10 mouse cellular contexts compared by ENCODE assay signal in genomic region chr3:129835388-129835934, GRCm38 (mm10). TPM values are rescaled to one million over a fixed set of nuclear protein-coding genes. Genes with fewer than 3 reads are reported as not detected.
DNase-seq lines count a peak whose midpoint lies in the region; ATAC-seq and TF ChIP-seq lines count a peak whose summit lies in the region.
"Had no signal": no experiment of that assay in that cellular context is flagged by ENCODE, and none has a peak within 500 bp of the region (broad histone marks: within the 10 kb centered on the region; RNA-seq: fewer than 3 reads in every experiment).

TSS of gene Cfi (plus strand) at chr3:129835884.

- no peaks in the 10 kb centered on the region for H3K9me3 ChIP-seq in kidney, embryonic 15.5 days (replicated peaks)
- H3K9me3 ChIP-seq in hindbrain, embryonic 13.5 days = no peaks in the 10 kb centered on the region
- H3K9me3 ChIP-seq in liver, embryonic 14.5 days (ENCODE audit: control insufficient read depth, low read length) = no peaks in the 10 kb centered on the region
- H3K9me3 ChIP-seq: G1E had no signal

- peaks cover 9% of the 10 kb centered on the region for H3K4me1 ChIP-seq in kidney, embryonic 15.5 days
- H3K4me1 ChIP-seq in hindbrain, embryonic 13.5 days (replicated peaks) = peaks cover 6% of the 10 kb centered on the region; the same call in 1 of the 2 replicates
- H3K4me1 ChIP-seq in liver, embryonic 14.5 days (replicated peaks; ENCODE audit: control insufficient read depth in 2 of 2, insufficient read depth in 2 of 2, low read length in 1 of 2) = peaks cover 0 to 7% of the 10 kb centered on the region in 2 experiments; a peak in 2 of 4 replicates

- no peak within 1 kb of the TSS for H3ac ChIP-seq in myocyte (ENCODE audit: control insufficient read depth, insufficient read length)

- no peak for DNase-seq in kidney, postnatal 10 days
- DNase-seq in liver, embryonic 14.5 days (ENCODE audit: low read depth in 3 of 3, low spot score in 3 of 3) = no peak
- no peak for DNase-seq in right cerebral cortex, adult 18-20 months
- no peak for DNase-seq in layer of hippocampus, postnatal 10 days (ENCODE audit: low spot score in 2 of 2)
- DNase-seq: gastrocnemius, postnatal 10 days; layer of hippocampus, adult 9-11 months had no signal

- H3K79me2 ChIP-seq in myocyte (ENCODE audit: control insufficient read depth, insufficient read depth) = peaks cover 4% of the 10 kb centered on the region

- no peak within 1 kb of the TSS for H3K9ac ChIP-seq in kidney, embryonic 15.5 days
- H3K9ac ChIP-seq in hindbrain, embryonic 13.5 days = peak within 1 kb of the TSS; percentile 19; the same call in 1 of the 2 replicates
- no peak within 1 kb of the TSS for H3K9ac ChIP-seq in liver, embryonic 14.5 days (replicated peaks)

- H3K4me3 ChIP-seq in kidney, embryonic 15.5 days (replicated peaks) = peak within 1 kb of the TSS; percentile 21
- H3K4me3 ChIP-seq in hindbrain, embryonic 13.5 days = no peak within 1 kb of the TSS
- H3K4me3 ChIP-seq in liver, embryonic 14.5 days (ENCODE audit: insufficient read depth in 1 of 2, low read depth in 2 of 2, low read length in 2 of 2) = peak within 1 kb of the TSS in 1 of 2 experiments; percentile 27; a peak in 2 of 4 replicates
- H3K4me3 ChIP-seq in myocyte = no peak within 1 kb of the TSS

- peak within 1 kb of the TSS; percentile 92 for H3K27ac ChIP-seq in kidney, embryonic 15.5 days
- no peak within 1 kb of the TSS; the same call in 1 of the 2 replicates for H3K27ac ChIP-seq in hindbrain, embryonic 13.5 days
- no peak within 1 kb of the TSS for H3K27ac ChIP-seq in liver, embryonic 14.5 days

- WGBS in kidney, embryonic 15.5 days = 41% methylated on average over 6 of the region's 6 CpGs
- WGBS in hindbrain, embryonic 13.5 days = 71% methylated on average over 6 of the region's 6 CpGs
- WGBS in liver, embryonic 14.5 days (ENCODE audit: insufficient replicate concordance) = 44% methylated on average over 6 of the region's 6 CpGs

- TF ChIP-seq CTCF in liver, embryonic 14.5 days (IDR thresholded peaks at IDR 0.05; ENCODE audit: low read depth) = no peak

- TF ChIP-seq EP300 in liver, embryonic 14.5 days (IDR thresholded peaks at IDR 0.05; ENCODE audit: low read depth) = no peak

- ATAC-seq in kidney, embryonic 15.5 days (replicated peaks; ENCODE audit: low FRiP score) = 0 out of 2 replicates have a peak, but pooled peaks have one; percentile 9
- ATAC-seq in hindbrain, embryonic 13.5 days (ENCODE audit: low FRiP score) = no peak
- no peak for ATAC-seq in liver, embryonic 14.5 days (ENCODE audit: insufficient read depth)

- H3K36me3 ChIP-seq in kidney, embryonic 15.5 days = no peaks in the 10 kb centered on the region
- no peaks in the 10 kb centered on the region for H3K36me3 ChIP-seq in hindbrain, embryonic 13.5 days
- H3K36me3 ChIP-seq in liver, embryonic 14.5 days (replicated peaks; ENCODE audit: control insufficient read depth, insufficient read depth, low read depth) = no peaks in the 10 kb centered on the region
- no peaks in the 10 kb centered on the region for H3K36me3 ChIP-seq in myocyte (ENCODE audit: control insufficient read depth, insufficient read depth)
- H3K36me3 ChIP-seq: G1E had no signal

- H3K27me3 ChIP-seq in kidney, embryonic 15.5 days = 0 out of 2 replicates have a peak, but pooled peaks cover 3% of the 10 kb centered on the region
- 0 out of 2 replicates have a peak, but pooled peaks cover 2% of the 10 kb centered on the region for H3K27me3 ChIP-seq in hindbrain, embryonic 13.5 days
- H3K27me3 ChIP-seq in liver, embryonic 14.5 days (ENCODE audit: control insufficient read depth, insufficient read depth, low read length) = no peaks in the 10 kb centered on the region
- no peaks in the 10 kb centered on the region for H3K27me3 ChIP-seq in myocyte (ENCODE audit: control insufficient read depth, insufficient read depth, insufficient read length)

- TF ChIP-seq POLR2A in myocyte (IDR thresholded peaks at IDR 0.05; ENCODE audit: insufficient read length, low read depth) = no peak

- peak within 1 kb of the TSS; percentile 52 for H3K4me2 ChIP-seq in kidney, embryonic 15.5 days
- 0 out of 2 replicates have a peak within 1 kb of the TSS, but pooled peaks have one; percentile 26 for H3K4me2 ChIP-seq in hindbrain, embryonic 13.5 days
- H3K4me2 ChIP-seq in liver, embryonic 14.5 days (ENCODE audit: low read depth) = peak within 1 kb of the TSS; percentile 46
- peak within 1 kb of the TSS; percentile 8 for H3K4me2 ChIP-seq in myocyte (ENCODE audit: low read depth)

TF ChIP-seq in myocyte, 11 proteins besides CTCF, POLR2A, EP300 and RAD21:
- no peak for TF ChIP-seq MYOG (IDR thresholded peaks at IDR 0.05; ENCODE audit: control insufficient read depth in 1 of 3, insufficient read depth in 1 of 3, insufficient read length in 2 of 3, low read depth in 2 of 3)
- no peak for TF ChIP-seq TCF3 (IDR thresholded peaks at IDR 0.05; ENCODE audit: insufficient read length, low read depth)
- no peak for TF ChIP-seq REST (IDR thresholded peaks at IDR 0.05; ENCODE audit: insufficient read depth, insufficient read length)
- no peak for TF ChIP-seq MAX (IDR thresholded peaks at IDR 0.05; ENCODE audit: low read depth)
- no peak for TF ChIP-seq MYOD1 (IDR thresholded peaks at IDR 0.05; ENCODE audit: control insufficient read depth in 1 of 3, insufficient read length in 2 of 3, low read depth in 2 of 3)
- TF ChIP-seq POLR2AphosphoS2 (IDR thresholded peaks at IDR 0.05; ENCODE audit: insufficient read length, low read depth) = no peak
- TF ChIP-seq TCF12 (IDR thresholded peaks at IDR 0.05; ENCODE audit: insufficient read depth, poor library complexity, severe bottlenecking) = no peak

RNA-seq across cellular contexts. Expression of gene Cfi, which starts in this region (rescaled TPM):
- polyA plus RNA-seq in kidney, embryonic 15.5 days (2015; fragmentation: Nextera tagmentation; extraction: Ambion mirVana) = 14.2 and 17.5 TPM in 2 replicates
- polyA plus RNA-seq in hindbrain, embryonic 13.5 days (2015; fragmentation: Nextera tagmentation; extraction: Ambion mirVana) = 0.41 and 0.51 TPM in 2 replicates
- polyA plus RNA-seq in liver, embryonic 14.5 days (2012; rRNA removed) = 56.4 and 90.4 TPM in 2 replicates
- polyA plus RNA-seq in liver, embryonic 14.5 days (2014; fragmentation: Nextera tagmentation; extraction: Ambion mirVana) = 153 and 156 TPM in 2 replicates
- polyA plus RNA-seq in myocyte (2012; fragmentation: generic; extraction: Trizol) = not detected
- under 1 TPM in 1 of 2 experiments, not detected in 1; 0.32 TPM for total RNA-seq in layer of hippocampus, postnatal 10 days (2021)
- total RNA-seq: G1E had no signal
- polyA plus RNA-seq: G1E had no signal

Comparison
In these comparisons a context has a peak if more than half of its experiments do, and no peak if none do; other contexts are left out.
1. RNA of gene Cfi (polyA plus RNA-seq): 56.4 to 156 TPM in liver, embryonic 14.5 days and 14.2 to 17.5 TPM in kidney, embryonic 15.5 days; 0.41 to 0.51 TPM in hindbrain, embryonic 13.5 days and not detected in myocyte (single experiment); every median in the first group is over 10 times any median in the second.
2. Peak in every context shown above with its lines, with median percentiles within 50 percentile points of each other: H3K4me2 ChIP-seq.